Mouse (Mus musculus) liver (tissue): ENCODE measurements at regions not wholly inside any gene's neighbourhood (a gene's known extent, or its start where the extent isn't known, plus 50 kb on each side); places are given as distances from the start of the nearest gene placed in this dataset.

Source experiments
- DNase-seq: peaks from one replicate; pipeline ENCODE4 v3.0.0-alpha.2; 2020; ENCODE audit warnings: mixed read lengths

GRCm38 (mm10) chr9:98791709-98792108 lies 50.6 kb upstream of the Prr23a1 start:
- no peak for DNase-seq

- no peak for DNase-seq
Measured at GRCm38 (mm10) chr9:98773651-98774185, 68.6 kb upstream of the Prr23a1 start.

- DNase-seq, result no peak
Measured at GRCm38 (mm10) chr9:98773212-98773611, 69.1 kb upstream of the Prr23a1 start.

GRCm38 (mm10) chr9:98754764-98755163 lies 87.5 kb upstream of the Prr23a1 start:
- DNase-seq, result no peak

GRCm38 (mm10) chr9:98753356-98753953 lies 88.8 kb upstream of the Prr23a1 start:
- no peak for DNase-seq

GRCm38 (mm10) chr9:98743785-98744184 lies 98.5 kb upstream of the Prr23a1 start:
- DNase-seq, result no peak

GRCm38 (mm10) chr9:98727276-98727860 lies 114.9 kb upstream of the Prr23a1 start:
- DNase-seq, result no peak

- DNase-seq, result no peak
Measured at GRCm38 (mm10) chr9:98726638-98727037, 115.7 kb upstream of the Prr23a1 start.

- no peak for DNase-seq
Measured at GRCm38 (mm10) chr9:98722885-98723284, 119.4 kb upstream of the Prr23a1 start.

GRCm38 (mm10) chr9:98721381-98721780 lies 119.9 kb upstream of the Mrps22 start:
- DNase-seq, result no peak

- DNase-seq, result no peak
Measured at GRCm38 (mm10) chr9:98717701-98718270, 116.3 kb upstream of the Mrps22 start.

GRCm38 (mm10) chr9:98714661-98715060 lies 113.2 kb upstream of the Mrps22 start:
- DNase-seq, result no peak

- DNase-seq, result no peak
Measured at GRCm38 (mm10) chr9:98712826-98713225, 111.4 kb upstream of the Mrps22 start.

GRCm38 (mm10) chr9:98712023-98712563 lies 110.6 kb upstream of the Mrps22 start:
- DNase-seq, result no peak

GRCm38 (mm10) chr9:98710155-98710710 lies 108.8 kb upstream of the Mrps22 start:
- DNase-seq, result no peak

GRCm38 (mm10) chr9:98708001-98708680 lies 106.7 kb upstream of the Mrps22 start:
- no peak for DNase-seq

- no peak for DNase-seq
Measured at GRCm38 (mm10) chr9:98707491-98707890, 106.0 kb upstream of the Mrps22 start.

GRCm38 (mm10) chr9:98704131-98704530 lies 102.7 kb upstream of the Mrps22 start:
- DNase-seq, result no peak

- DNase-seq, result no peak
Measured at GRCm38 (mm10) chr9:98703331-98703730, 101.9 kb upstream of the Mrps22 start.

GRCm38 (mm10) chr9:98700571-98700970 lies 99.1 kb upstream of the Mrps22 start:
- DNase-seq, result no peak

- no peak for DNase-seq
Measured at GRCm38 (mm10) chr9:98697155-98697554, 95.7 kb upstream of the Mrps22 start.

GRCm38 (mm10) chr9:98695035-98695434 lies 93.6 kb upstream of the Mrps22 start:
- DNase-seq, result no peak
